ENCODE assay signal across 8 mouse cellular contexts in genomic region chr11:16871120-16871519, GRCm38 (mm10).
DNase-seq lines count a peak whose midpoint lies in the region; ATAC-seq lines count a peak whose summit lies in the region.
"Had no signal": no experiment of that assay in that cellular context is flagged by ENCODE, and none has a peak within 500 bp of the region (broad histone marks: within the 10 kb centered on the region; RNA-seq: fewer than 3 reads in every experiment).

No protein-coding gene starts in this region.

- no peak overlapping the region for H3K4me2 ChIP-seq in midbrain, embryonic 13.5 days (replicated peaks)
- H3K4me2 ChIP-seq in midbrain, embryonic 14.5 days (ENCODE audit: low read length), result no peak overlapping the region
- H3K4me2 ChIP-seq in kidney, embryonic 14.5 days (replicated peaks; ENCODE audit: low read depth, low read length), result no peak overlapping the region

- no peaks in the 10 kb centered on the region for H3K36me3 ChIP-seq in midbrain, embryonic 13.5 days
- H3K36me3 ChIP-seq in midbrain, embryonic 14.5 days (ENCODE audit: control insufficient read depth, insufficient read depth, low read length), result no peaks in the 10 kb centered on the region
- H3K36me3 ChIP-seq in kidney, embryonic 14.5 days (ENCODE audit: control insufficient read depth, insufficient read depth, low read length), result peaks cover 3% of the 10 kb centered on the region; the same call in 1 of the 2 replicates

- no peaks in the 10 kb centered on the region for H3K4me1 ChIP-seq in midbrain, embryonic 13.5 days (replicated peaks)
- no peaks in the 10 kb centered on the region for H3K4me1 ChIP-seq in midbrain, embryonic 14.5 days (ENCODE audit: control insufficient read depth, insufficient read depth, low read length)
- H3K4me1 ChIP-seq in kidney, embryonic 14.5 days (ENCODE audit: control insufficient read depth, insufficient read depth, low read length), result no peaks in the 10 kb centered on the region

- DNase-seq in midbrain, embryonic 14.5 days, result no peak
- peak; percentile 49 for DNase-seq in T-cell, adult 2 months (ENCODE audit: low spot score)
- DNase-seq in cerebellum, postnatal 36 days, result peak; percentile 22 to 30
- peak; percentile 62 to 69 for DNase-seq in lung, postnatal 4 days
- peak; percentile 77 for DNase-seq in urinary bladder, postnatal 14 days (ENCODE audit: low spot score)

- 68% methylated on average over 5 of the region's 5 CpGs for WGBS in midbrain, embryonic 13.5 days
- WGBS in midbrain, embryonic 14.5 days, result 67% methylated on average over 5 of the region's 5 CpGs
- 60% methylated on average over 5 of the region's 5 CpGs for WGBS in kidney, embryonic 14.5 days

- H3K27me3 ChIP-seq in midbrain, embryonic 13.5 days, result no peaks in the 10 kb centered on the region
- no peaks in the 10 kb centered on the region for H3K27me3 ChIP-seq in midbrain, embryonic 14.5 days (ENCODE audit: control insufficient read depth, insufficient read depth, low read length)
- H3K27me3 ChIP-seq in kidney, embryonic 14.5 days (ENCODE audit: control insufficient read depth, insufficient read depth, low read length), result no peaks in the 10 kb centered on the region

- 0 out of 2 replicates have a peak, but pooled peaks have one; percentile 34 for ATAC-seq in midbrain, embryonic 13.5 days
- ATAC-seq in midbrain, embryonic 14.5 days (ENCODE audit: low FRiP score, low TSS enrichment), result no peak
- peak; percentile 71; the same call in 1 of the 2 replicates for ATAC-seq in kidney, embryonic 14.5 days (ENCODE audit: low FRiP score, low TSS enrichment)

- H3K4me3 ChIP-seq in midbrain, embryonic 13.5 days (replicated peaks), result no peak overlapping the region
- no peak overlapping the region for H3K4me3 ChIP-seq in midbrain, embryonic 14.5 days (replicated peaks; ENCODE audit: low read depth, low read length)
- H3K4me3 ChIP-seq in kidney, embryonic 14.5 days (ENCODE audit: low read length), result no peak overlapping the region

- H3K9me3 ChIP-seq in midbrain, embryonic 13.5 days, result no peaks in the 10 kb centered on the region
- no peaks in the 10 kb centered on the region for H3K9me3 ChIP-seq in midbrain, embryonic 14.5 days (ENCODE audit: control insufficient read depth, low read length)
- no peaks in the 10 kb centered on the region for H3K9me3 ChIP-seq in kidney, embryonic 14.5 days (ENCODE audit: control insufficient read depth, low read length)

- H3K9ac ChIP-seq in midbrain, embryonic 13.5 days (replicated peaks), result no peak overlapping the region
- no peak overlapping the region for H3K9ac ChIP-seq in midbrain, embryonic 14.5 days (replicated peaks; ENCODE audit: low read length)
- H3K9ac ChIP-seq in kidney, embryonic 14.5 days (ENCODE audit: low read depth, low read length), result no peak overlapping the region

- H3K27ac ChIP-seq in midbrain, embryonic 13.5 days, result no peak overlapping the region
- no peak overlapping the region for H3K27ac ChIP-seq in midbrain, embryonic 14.5 days (replicated peaks; ENCODE audit: low read depth, low read length)
- H3K27ac ChIP-seq in kidney, embryonic 14.5 days (ENCODE audit: low read depth, low read length), result no peak overlapping the region
- H3K27ac ChIP-seq: macrophage had no signal
